Comparison of ENCODE assay signal across 19 mouse cellular contexts in the genomic region with DNA sequence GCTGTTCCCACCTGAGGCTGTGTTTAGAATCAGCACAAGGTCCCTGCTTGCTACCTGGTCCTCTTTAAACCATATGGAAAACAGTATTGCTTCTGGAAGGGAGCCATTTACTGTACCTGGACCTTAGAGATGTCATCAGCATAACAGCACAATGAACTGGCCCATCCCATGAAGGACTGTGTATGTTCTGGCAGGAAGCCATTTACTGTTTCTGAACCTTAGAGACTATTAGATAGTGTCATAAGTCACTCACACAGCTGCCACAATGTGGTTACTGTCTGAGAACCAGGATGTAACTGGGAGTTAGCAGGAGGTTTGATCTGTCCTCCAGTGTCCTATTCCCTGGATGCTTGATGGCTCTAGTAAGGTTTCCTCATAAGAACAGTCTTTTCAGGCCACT. TPM values are rescaled to one million over a fixed set of nuclear protein-coding genes. Genes with fewer than 3 reads are reported as not detected.
"Had no signal": no experiment of that assay in that cellular context is flagged by ENCODE, and none has a peak within 500 bp of the region (broad histone marks: within the 10 kb centered on the region; RNA-seq: fewer than 3 reads in every experiment).

No protein-coding gene starts in this region.

- ATAC-seq: midbrain, embryonic 16.5 days had no signal

- H3K27me3 ChIP-seq: midbrain, embryonic 12.5 days; neural tube, embryonic 13.5 days; neural tube, embryonic 15.5 days had no signal

- H3K4me3 ChIP-seq: midbrain, embryonic 10.5 days; midbrain, embryonic 12.5 days; myocyte; neural tube, embryonic 13.5 days; neural tube, embryonic 15.5 days had no signal

- H3K4me1 ChIP-seq: midbrain, embryonic 10.5 days; midbrain, embryonic 12.5 days; neural tube, embryonic 13.5 days; neural tube, embryonic 15.5 days had no signal

- H3K4me2 ChIP-seq: lung, embryonic 14.5 days; midbrain, embryonic 12.5 days; neural tube, embryonic 13.5 days; neural tube, embryonic 15.5 days had no signal

- DNase-seq: lung, adult 18-20 months; lung, embryonic 14.5 days; lung, postnatal 10 days; lung, postnatal 4 days; midbrain, embryonic 14.5 days; retina, postnatal 1 day; right cerebral cortex, adult 18-20 months; right cerebral cortex, postnatal 14 days; spleen, adult 18-20 months; thymus, adult 2 months; thymus, postnatal 36 days had no signal

- H3K9me3 ChIP-seq: midbrain, embryonic 10.5 days; midbrain, embryonic 12.5 days; neural tube, embryonic 13.5 days; neural tube, embryonic 15.5 days had no signal

- H3K27ac ChIP-seq: midbrain, embryonic 10.5 days; midbrain, embryonic 12.5 days; neural tube, embryonic 13.5 days; neural tube, embryonic 15.5 days had no signal

- H3K9ac ChIP-seq: lung, embryonic 14.5 days; midbrain, embryonic 12.5 days; neural tube, embryonic 13.5 days; neural tube, embryonic 15.5 days had no signal

- H3K36me3 ChIP-seq: midbrain, embryonic 10.5 days; midbrain, embryonic 12.5 days; neural tube, embryonic 13.5 days; neural tube, embryonic 15.5 days had no signal

RNA-seq across cellular contexts. Expression of a gene that starts 33.7 kb away (rescaled TPM):
- total RNA-seq: megakaryocyte, adult 5-6 weeks; megakaryocyte-erythroid progenitor cell, adult 5-6 weeks had no signal
- polyA plus RNA-seq: midbrain, embryonic 14.5 days; neural tube, embryonic 13.5 days; neural tube, embryonic 15.5 days had no signal
